Mouse (Mus musculus): ENCODE data around the gene Trnt1.

- TF ChIP-seq CTCF (IDR thresholded peaks at IDR 0.05; ENCODE audit: extremely low read depth, insufficient read depth, low read length) (no peak), POLR2A (IDR thresholded peaks at IDR 0.05; ENCODE audit: extremely low read depth, insufficient read depth, low read length) (no peak)
These were observed 22.5 kb downstream of the Trnt1 start for GRCm38 (mm10) chr6:106791429-106791828.

Measured in cortical plate, adult 2 months (tissue).